Comparison of ENCODE assay signal across 8 mouse cellular contexts in genomic region chr17:15536457-15536904, GRCm38 (mm10). TPM values are rescaled to one million over a fixed set of nuclear protein-coding genes. Genes with fewer than 3 reads are reported as not detected.
DNase-seq lines count a peak whose midpoint lies in the region; ATAC-seq and TF ChIP-seq lines count a peak whose summit lies in the region.

No protein-coding gene starts in this region.

- no peak overlapping the region for H3K27ac ChIP-seq in cerebellum, adult 2 months (ENCODE audit: insufficient read depth, low read length)
- no peak overlapping the region for H3K27ac ChIP-seq in forebrain, embryonic 12.5 days
- no peak overlapping the region for H3K27ac ChIP-seq in intestine, postnatal 0 days (ENCODE audit: low read depth, low read length)
- H3K27ac ChIP-seq in midbrain, embryonic 10.5 days (replicated peaks): peak overlapping the region; percentile 74

- H3K27me3 ChIP-seq in cerebellum, adult 2 months (ENCODE audit: control insufficient read depth, insufficient read depth, low read length): no peaks in the 10 kb centered on the region
- H3K27me3 ChIP-seq in forebrain, embryonic 12.5 days: peaks cover 21% of the 10 kb centered on the region
- H3K27me3 ChIP-seq in intestine, postnatal 0 days (replicated peaks; ENCODE audit: control insufficient read depth, insufficient read depth, low read length): peaks cover 20% of the 10 kb centered on the region; the same call in 1 of the 2 replicates
- peaks cover 37% of the 10 kb centered on the region for H3K27me3 ChIP-seq in midbrain, embryonic 10.5 days (ENCODE audit: low read depth, poor library complexity, severe bottlenecking)

- peak overlapping the region; percentile 30 for H3K4me3 ChIP-seq in cerebellum, adult 2 months (replicated peaks; ENCODE audit: insufficient read depth, low read depth, low read length)
- peak overlapping the region; percentile 54 for H3K4me3 ChIP-seq in forebrain, embryonic 12.5 days (replicated peaks)
- peak overlapping the region; percentile 46 for H3K4me3 ChIP-seq in intestine, postnatal 0 days (ENCODE audit: low read depth, low read length)
- peak overlapping the region; percentile 68 for H3K4me3 ChIP-seq in midbrain, embryonic 10.5 days

- no peak for TF ChIP-seq CTCF in cerebellum, adult 2 months (IDR thresholded peaks at IDR 0.05; ENCODE audit: borderline replicate concordance, insufficient read depth, low read depth, low read length)
- TF ChIP-seq CTCF in intestine, postnatal 0 days (IDR thresholded peaks at IDR 0.05; ENCODE audit: low read depth): no peak

- no peaks in the 10 kb centered on the region for H3K36me3 ChIP-seq in forebrain, embryonic 12.5 days (replicated peaks)
- no peaks in the 10 kb centered on the region for H3K36me3 ChIP-seq in intestine, postnatal 0 days (ENCODE audit: control insufficient read depth, insufficient read depth)
- no peaks in the 10 kb centered on the region for H3K36me3 ChIP-seq in midbrain, embryonic 10.5 days

- H3K4me2 ChIP-seq in forebrain, embryonic 12.5 days: peak overlapping the region; percentile 87
- H3K4me2 ChIP-seq in intestine, postnatal 0 days (replicated peaks; ENCODE audit: low read depth): peak overlapping the region; percentile 80

- no peak for TF ChIP-seq POLR2A in cerebellum, adult 2 months (IDR thresholded peaks at IDR 0.05; ENCODE audit: borderline replicate concordance, insufficient read depth, low read length)

- peak overlapping the region; percentile 57 for H3K9ac ChIP-seq in forebrain, embryonic 12.5 days
- no peak overlapping the region for H3K9ac ChIP-seq in intestine, postnatal 0 days (ENCODE audit: low read depth, low read length)

- peak; percentile 27 to 32 for DNase-seq in cerebellum, adult 2 months
- no peak for DNase-seq in cerebellum, adult 9-10 months
- DNase-seq in ES-CJ7 (ENCODE audit: low read depth, low spot score): peak; percentile 49
- DNase-seq in midbrain, embryonic 10.5 days (ENCODE audit: low spot score): peak; percentile 70
- no peak for DNase-seq in urinary bladder, postnatal 25 days (ENCODE audit: low spot score)
- DNase-seq in spleen, postnatal 14 days (ENCODE audit: low spot score in 2 of 2): no peak

- no peaks in the 10 kb centered on the region for H3K9me3 ChIP-seq in forebrain, embryonic 12.5 days
- H3K9me3 ChIP-seq in intestine, postnatal 0 days (ENCODE audit: control insufficient read depth): no peaks in the 10 kb centered on the region
- H3K9me3 ChIP-seq in midbrain, embryonic 10.5 days (replicated peaks): no peaks in the 10 kb centered on the region; the same call in 1 of the 2 replicates

- 2% methylated on average over 33 of the region's 33 CpGs for WGBS in cerebellum, adult 2 months
- WGBS in forebrain, embryonic 12.5 days: 2% methylated on average over 33 of the region's 33 CpGs
- WGBS in intestine, postnatal 0 days: 1% methylated on average over 33 of the region's 33 CpGs
- WGBS in midbrain, embryonic 10.5 days: under 1% methylated on average over 33 of the region's 33 CpGs

- H3K4me1 ChIP-seq in cerebellum, adult 2 months (ENCODE audit: control insufficient read depth, insufficient read depth, low read length): no peaks in the 10 kb centered on the region
- peaks cover 4% of the 10 kb centered on the region; the same call in 1 of the 2 replicates for H3K4me1 ChIP-seq in forebrain, embryonic 12.5 days
- H3K4me1 ChIP-seq in intestine, postnatal 0 days (replicated peaks; ENCODE audit: control insufficient read depth, insufficient read depth, low read length): no peaks in the 10 kb centered on the region
- peaks cover 10% of the 10 kb centered on the region for H3K4me1 ChIP-seq in midbrain, embryonic 10.5 days

- peak; percentile 64 for ATAC-seq in forebrain, embryonic 12.5 days (ENCODE audit: low FRiP score)
- ATAC-seq in intestine, postnatal 0 days: no peak

RNA-seq across cellular contexts. Expression of gene Pdcd2, which starts 9.4 kb away (rescaled TPM):
- polyA plus RNA-seq in cerebellum, adult 2 months (2012; rRNA removed): 26.3 and 28.1 TPM in 2 replicates
- polyA plus RNA-seq in forebrain, embryonic 12.5 days (2016; fragmentation: Nextera tagmentation; extraction: Ambion mirVana): 54.9 and 65.1 TPM in 2 replicates
- 42.7 and 46.2 TPM in 2 replicates for polyA plus RNA-seq in intestine, postnatal 0 days (2015; fragmentation: Nextera tagmentation; extraction: Ambion mirVana)
- polyA plus RNA-seq in midbrain, embryonic 10.5 days (2016; fragmentation: Nextera tagmentation; extraction: Ambion mirVana): 47.1 and 52.9 TPM in 2 replicates

RNA-seq across cellular contexts. Expression of gene Prdm9, which starts 27.7 kb away (rescaled TPM):
- 4.3 and 4.8 TPM in 2 replicates for polyA plus RNA-seq in cerebellum, adult 2 months (2012; rRNA removed)
- polyA plus RNA-seq in forebrain, embryonic 12.5 days (2016; fragmentation: Nextera tagmentation; extraction: Ambion mirVana): 3.0 and 3.2 TPM in 2 replicates
- 1.5 and 1.8 TPM in 2 replicates for polyA plus RNA-seq in intestine, postnatal 0 days (2015; fragmentation: Nextera tagmentation; extraction: Ambion mirVana)
- 3.6 and 3.7 TPM in 2 replicates for polyA plus RNA-seq in midbrain, embryonic 10.5 days (2016; fragmentation: Nextera tagmentation; extraction: Ambion mirVana)

RNA-seq across cellular contexts. Expression of gene Tbp, which starts 36.8 kb away (rescaled TPM):
- polyA plus RNA-seq in cerebellum, adult 2 months (2012; rRNA removed): 58.2 and 68.7 TPM in 2 replicates
- polyA plus RNA-seq in forebrain, embryonic 12.5 days (2016; fragmentation: Nextera tagmentation; extraction: Ambion mirVana): 69.8 and 70.5 TPM in 2 replicates
- 21.7 and 22.4 TPM in 2 replicates for polyA plus RNA-seq in intestine, postnatal 0 days (2015; fragmentation: Nextera tagmentation; extraction: Ambion mirVana)
- polyA plus RNA-seq in midbrain, embryonic 10.5 days (2016; fragmentation: Nextera tagmentation; extraction: Ambion mirVana): 67.7 and 71.9 TPM in 2 replicates

RNA-seq across cellular contexts. Expression of gene Psmb1, which starts 36.9 kb away (rescaled TPM):
- polyA plus RNA-seq in cerebellum, adult 2 months (2012; rRNA removed): 157 and 162 TPM in 2 replicates
- polyA plus RNA-seq in forebrain, embryonic 12.5 days (2016; fragmentation: Nextera tagmentation; extraction: Ambion mirVana): 236 and 238 TPM in 2 replicates
- 233 and 246 TPM in 2 replicates for polyA plus RNA-seq in intestine, postnatal 0 days (2015; fragmentation: Nextera tagmentation; extraction: Ambion mirVana)
- polyA plus RNA-seq in midbrain, embryonic 10.5 days (2016; fragmentation: Nextera tagmentation; extraction: Ambion mirVana): 279 and 297 TPM in 2 replicates

Comparison
In these comparisons a context has a peak if more than half of its experiments do, and no peak if none do; other contexts are left out.
1. DNase-seq: peak in cerebellum, adult 2 months (2 of 2), ES-CJ7 (single experiment) and midbrain, embryonic 10.5 days (single experiment); none in cerebellum, adult 9-10 months (single experiment), urinary bladder, postnatal 25 days (single experiment) and spleen, postnatal 14 days (0 of 2).
2. Peak in every context shown above with its lines, with median percentiles within 50 percentile points of each other: H3K4me3 ChIP-seq.